8 mouse cellular contexts compared by ENCODE assay signal in the genomic region with DNA sequence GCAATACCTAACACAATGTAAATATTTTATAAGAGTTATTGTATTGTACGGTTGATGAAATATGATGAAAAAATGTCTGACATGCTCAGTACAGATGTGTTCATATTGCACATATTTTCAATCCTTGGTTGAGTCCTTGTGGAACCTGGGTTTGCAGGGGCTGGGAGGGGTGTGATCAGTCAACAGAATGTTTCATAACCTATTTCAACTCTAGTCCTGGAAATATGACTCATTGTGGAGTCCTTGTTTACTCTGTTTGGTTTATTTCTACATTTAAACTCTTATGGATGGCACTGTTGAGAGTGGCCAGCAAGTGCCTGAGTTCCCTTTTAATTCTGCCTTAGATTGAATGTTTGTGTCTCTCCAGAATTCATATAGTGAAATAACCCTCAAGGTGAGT.
"Had no signal": no experiment of that assay in that cellular context is flagged by ENCODE, and none has a peak within 500 bp of the region (broad histone marks: within the 10 kb centered on the region; RNA-seq: fewer than 3 reads in every experiment).

No protein-coding gene starts in this region.

- DNase-seq: kidney, adult 2 months; kidney, postnatal 25 days; layer of hippocampus, adult 9-11 months; lung, postnatal 4 days; midbrain, embryonic 14.5 days; thymus, adult 2 months; thymus, postnatal 14 days; thymus, postnatal 4 days had no signal
